11 mouse cellular contexts compared by ENCODE assay signal in the genomic region with DNA sequence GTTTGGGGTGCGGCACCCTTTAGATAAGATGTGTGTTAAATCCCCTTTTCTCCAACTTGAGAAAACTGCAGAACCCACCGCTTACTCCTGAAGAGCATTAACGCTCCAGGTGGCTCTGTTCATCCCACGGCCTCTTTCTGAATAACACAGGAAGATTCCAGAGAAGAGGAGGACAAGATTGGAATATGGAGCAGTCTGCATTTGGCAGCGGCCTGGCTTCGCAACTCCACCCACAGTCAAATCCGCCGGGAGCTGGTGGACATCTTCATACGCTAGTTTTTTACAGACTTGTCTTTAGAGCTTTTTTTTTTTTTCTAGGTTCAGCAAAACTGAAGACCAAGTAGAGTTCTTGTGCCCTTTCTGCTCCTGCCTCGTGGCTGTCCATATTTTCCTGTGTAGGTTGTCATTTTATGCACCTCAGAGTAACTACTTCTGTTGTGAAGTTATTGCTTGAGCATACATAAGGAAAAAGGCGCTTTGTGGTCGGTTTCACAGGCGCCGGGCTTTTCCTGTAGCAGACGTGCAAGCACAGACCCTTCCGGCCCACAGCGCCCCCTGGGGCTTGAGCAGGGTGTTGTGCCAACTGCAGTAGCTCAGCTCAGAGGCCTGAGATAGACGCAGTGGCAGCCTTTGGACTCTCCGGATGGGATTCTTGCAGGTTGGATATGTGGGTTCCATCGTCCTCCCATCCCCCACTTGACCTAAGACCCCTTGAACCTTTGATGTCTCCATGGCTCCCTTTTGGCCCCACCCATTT. TPM values are rescaled to one million over a fixed set of nuclear protein-coding genes. Genes with fewer than 3 reads are reported as not detected.
A peak's percentile ranks its signal among the peaks of the same experiment; 100 is the strongest.
DNase-seq lines count a peak whose midpoint lies in the region; ATAC-seq and TF ChIP-seq lines count a peak whose summit lies in the region.
"Had no signal": no experiment of that assay in that cellular context is flagged by ENCODE, and none has a peak within 500 bp of the region (broad histone marks: within the 10 kb centered on the region; RNA-seq: fewer than 3 reads in every experiment).

No protein-coding gene starts in this region.

- peak; percentile 18; the same call in 1 of the 2 replicates for TF ChIP-seq CTCF in cerebellum, adult 2 months (IDR thresholded peaks at IDR 0.05; ENCODE audit: borderline replicate concordance, insufficient read depth, low read depth, low read length)
- peak; percentile 38; the same call in 1 of the 2 replicates for TF ChIP-seq CTCF in midbrain, postnatal 0 days (IDR thresholded peaks at IDR 0.05)

- WGBS in cerebellum, adult 2 months, result 57% methylated on average over 20 of the region's 20 CpGs
- 64% methylated on average over 20 of the region's 20 CpGs for WGBS in midbrain, postnatal 0 days
- 63% methylated on average over 20 of the region's 20 CpGs for WGBS in midbrain, embryonic 11.5 days

- intact Hi-C loops in left cerebral cortex, postnatal 4 days (cut with DNase I), result loop anchor here (10.0 kb wide), 1 partner anchor 1225 kb away; no protein-coding TSS in a partner anchor

- H3K27ac ChIP-seq in cerebellum, adult 2 months (ENCODE audit: insufficient read depth, low read length), result no peak overlapping the region
- H3K27ac ChIP-seq in midbrain, postnatal 0 days (ENCODE audit: low read depth, low read length), result no peak overlapping the region
- H3K27ac ChIP-seq in midbrain, embryonic 11.5 days (ENCODE audit: low read depth, low read length), result no peak overlapping the region
- H3K27ac ChIP-seq: heart, embryonic 13.5 days had no signal

- no peaks in the 10 kb centered on the region for H3K36me3 ChIP-seq in midbrain, postnatal 0 days (ENCODE audit: insufficient read depth, low read length)
- H3K36me3 ChIP-seq in midbrain, embryonic 11.5 days (ENCODE audit: control insufficient read depth, insufficient read depth, low read length), result no peaks in the 10 kb centered on the region

- no peak for DNase-seq in cerebellum, adult 2 months
- DNase-seq in cerebellum, adult 11-12 months, result no peak
- no peak for DNase-seq in midbrain, postnatal 0 days (ENCODE audit: low spot score)
- no peak for DNase-seq in midbrain, embryonic 11.5 days (ENCODE audit: low spot score, missing footprints)
- peak; percentile 43 for DNase-seq in embryo, embryonic 9.5 days (ENCODE audit: extremely low spot score)
- peak; percentile 61 for DNase-seq in left cerebral cortex, postnatal 4 days
- DNase-seq in right cerebral cortex, adult 18-20 months, result peak; percentile 78
- DNase-seq in thymus, postnatal 4 days, result peak; percentile 96

- no peak overlapping the region for H3K4me2 ChIP-seq in midbrain, postnatal 0 days (ENCODE audit: low read depth, low read length, poor library complexity, severe bottlenecking)
- no peak overlapping the region for H3K4me2 ChIP-seq in midbrain, embryonic 11.5 days
- H3K4me2 ChIP-seq: heart, embryonic 13.5 days had no signal

- no peaks in the 10 kb centered on the region for H3K9me3 ChIP-seq in midbrain, postnatal 0 days (ENCODE audit: low read length)
- H3K9me3 ChIP-seq in midbrain, embryonic 11.5 days (ENCODE audit: control insufficient read depth, low read length), result no peaks in the 10 kb centered on the region
- H3K9me3 ChIP-seq: heart, embryonic 13.5 days had no signal

- H3K4me1 ChIP-seq in cerebellum, adult 2 months (ENCODE audit: control insufficient read depth, insufficient read depth, low read length), result no peaks in the 10 kb centered on the region
- H3K4me1 ChIP-seq in midbrain, postnatal 0 days (ENCODE audit: insufficient read depth, low read length), result no peaks in the 10 kb centered on the region
- H3K4me1 ChIP-seq in midbrain, embryonic 11.5 days (ENCODE audit: control insufficient read depth, insufficient read depth, low read length), result peaks cover 6% of the 10 kb centered on the region

- ATAC-seq in midbrain, postnatal 0 days (ENCODE audit: low FRiP score), result no peak
- ATAC-seq in midbrain, embryonic 11.5 days (ENCODE audit: low FRiP score), result no peak
- ATAC-seq: Patski had no signal

- no peak for TF ChIP-seq POLR2A in cerebellum, adult 2 months (IDR thresholded peaks at IDR 0.05; ENCODE audit: borderline replicate concordance, insufficient read depth, low read length)

- no peak overlapping the region for H3K9ac ChIP-seq in midbrain, postnatal 0 days (replicated peaks; ENCODE audit: low read length, poor library complexity, severe bottlenecking)
- H3K9ac ChIP-seq in midbrain, embryonic 11.5 days (ENCODE audit: low read length), result no peak overlapping the region
- H3K9ac ChIP-seq: heart, embryonic 13.5 days had no signal

- no peaks in the 10 kb centered on the region for H3K27me3 ChIP-seq in cerebellum, adult 2 months (ENCODE audit: control insufficient read depth, insufficient read depth, low read length)
- no peaks in the 10 kb centered on the region for H3K27me3 ChIP-seq in midbrain, postnatal 0 days (ENCODE audit: insufficient read depth, low read length)
- H3K27me3 ChIP-seq in midbrain, embryonic 11.5 days (ENCODE audit: control insufficient read depth, insufficient read depth, low read length), result no peaks in the 10 kb centered on the region
- H3K27me3 ChIP-seq: heart, embryonic 13.5 days; Patski had no signal

- H3K4me3 ChIP-seq in cerebellum, adult 2 months (replicated peaks; ENCODE audit: insufficient read depth, low read depth, low read length), result no peak overlapping the region
- no peak overlapping the region for H3K4me3 ChIP-seq in midbrain, postnatal 0 days (ENCODE audit: low read depth, low read length)
- H3K4me3 ChIP-seq in midbrain, embryonic 11.5 days (ENCODE audit: low read depth, low read length), result no peak overlapping the region
- H3K4me3 ChIP-seq: heart, embryonic 13.5 days; myocyte had no signal

RNA-seq across cellular contexts. Expression of gene Fam243, which starts 1.7 kb away (rescaled TPM):
- polyA plus RNA-seq in cerebellum, adult 2 months (2012; rRNA removed), result not detected in 2 replicates
- total RNA-seq in midbrain, postnatal 0 days (2014; rRNA removed), result not detected in 2 replicates
- not detected in 2 replicates for polyA plus RNA-seq in midbrain, postnatal 0 days (2015; fragmentation: Nextera tagmentation; extraction: Ambion mirVana)
- polyA plus RNA-seq in midbrain, embryonic 11.5 days (2014; fragmentation: Nextera tagmentation; extraction: Ambion mirVana), result 0.08 TPM in 1 of 2 replicates, not detected in the other
- total RNA-seq in left cerebral cortex, postnatal 4 days (2021), result not detected
- polyA plus RNA-seq: heart, embryonic 13.5 days; myocyte had no signal

RNA-seq across cellular contexts. Expression of gene Smim11, which starts 18.4 kb away (rescaled TPM):
- polyA plus RNA-seq in cerebellum, adult 2 months (2012; rRNA removed), result 32.2 and 35.8 TPM in 2 replicates
- total RNA-seq in midbrain, postnatal 0 days (2014; rRNA removed), result 6.8 and 30.2 TPM in 2 replicates
- 41.6 and 44.9 TPM in 2 replicates for polyA plus RNA-seq in midbrain, postnatal 0 days (2015; fragmentation: Nextera tagmentation; extraction: Ambion mirVana)
- polyA plus RNA-seq in midbrain, embryonic 11.5 days (2014; fragmentation: Nextera tagmentation; extraction: Ambion mirVana), result 137 and 143 TPM in 2 replicates
- 10 to 100 TPM; 13.4 to 16.3 TPM for total RNA-seq in left cerebral cortex, postnatal 4 days (2021)

RNA-seq across cellular contexts. Expression of gene Kcne2, which starts 27.3 kb away (rescaled TPM):
- polyA plus RNA-seq in cerebellum, adult 2 months (2012; rRNA removed), result 3.7 and 10.0 TPM in 2 replicates
- 1.2 and 2.0 TPM in 2 replicates for total RNA-seq in midbrain, postnatal 0 days (2014; rRNA removed)
- polyA plus RNA-seq in midbrain, postnatal 0 days (2015; fragmentation: Nextera tagmentation; extraction: Ambion mirVana), result 0.58 and 0.90 TPM in 2 replicates
- 0.12 and 0.14 TPM in 2 replicates for polyA plus RNA-seq in midbrain, embryonic 11.5 days (2014; fragmentation: Nextera tagmentation; extraction: Ambion mirVana)
- total RNA-seq in left cerebral cortex, postnatal 4 days (2021), result not detected
- polyA plus RNA-seq: myocyte, Patski had no signal

RNA-seq across cellular contexts. Expression of gene Kcne1, which starts 39.7 kb away (rescaled TPM):
- 0.08 TPM in 1 of 2 replicates, not detected in the other for polyA plus RNA-seq in cerebellum, adult 2 months (2012; rRNA removed)
- total RNA-seq in midbrain, postnatal 0 days (2014; rRNA removed), result 1.7 TPM in 1 of 2 replicates, not detected in the other
- polyA plus RNA-seq in midbrain, postnatal 0 days (2015; fragmentation: Nextera tagmentation; extraction: Ambion mirVana), result 0.40 TPM in 1 of 2 replicates, not detected in the other
- 0.16 TPM in 1 of 2 replicates, not detected in the other for polyA plus RNA-seq in midbrain, embryonic 11.5 days (2014; fragmentation: Nextera tagmentation; extraction: Ambion mirVana)
- not detected for total RNA-seq in left cerebral cortex, postnatal 4 days (2021)
- polyA plus RNA-seq: myocyte, Patski had no signal

Comparison
In these comparisons a context has a peak if more than half of its experiments do, and no peak if none do; other contexts are left out.
1. DNase-seq: peak in embryo, embryonic 9.5 days (single experiment), left cerebral cortex, postnatal 4 days (single experiment), right cerebral cortex, adult 18-20 months (single experiment) and thymus, postnatal 4 days (single experiment); none in cerebellum, adult 2 months (0 of 2), cerebellum, adult 11-12 months (single experiment), midbrain, postnatal 0 days (single experiment) and midbrain, embryonic 11.5 days (single experiment).